Mouse (Mus musculus) testis, adult 2 months (tissue): ENCODE data around the gene Trim50. TPM values are rescaled to one million over a fixed set of nuclear protein-coding genes. Genes with fewer than 3 reads are reported as not detected.

Experiments used
- H3K27ac ChIP-seq: fragments of 200-500 bp; 2 replicates; pipeline ENCODE4 v1.5.1; 2012; ENCODE audit warnings: low read depth, low read length; ENCODE audit not compliant: control insufficient read depth, insufficient read depth
- H3K27me3 ChIP-seq: fragments of 200-500 bp; 2 replicates; pipeline ENCODE4 v1.6.1; 2012; ENCODE audit warnings: mild to moderate bottlenecking, low read length, moderate library complexity; ENCODE audit not compliant: control insufficient read depth, insufficient read depth
- H3K36me3 ChIP-seq: fragments of 200-500 bp; 2 replicates; pipeline ENCODE4 v1.6.1; 2012; ENCODE audit warnings: mild to moderate bottlenecking, low read length; ENCODE audit not compliant: control insufficient read depth, insufficient read depth
- H3K4me1 ChIP-seq: fragments of 200-500 bp; 2 replicates; pipeline ENCODE4 v1.6.1; 2012; ENCODE audit warnings: low read length; ENCODE audit not compliant: control insufficient read depth, insufficient read depth
- H3K4me3 ChIP-seq: fragments of 200-500 bp; 2 replicates; pipeline ENCODE4 v1.5.1; 2012; ENCODE audit warnings: low read depth, mild to moderate bottlenecking, low read length, moderate library complexity, mixed read lengths; ENCODE audit not compliant: control insufficient read depth
- CTCF ChIP-seq: fragments of 200-500 bp; IDR thresholded peaks from 2 replicates; pipeline ENCODE4 v1.5.1; 2012; ENCODE audit warnings: low read depth, mild to moderate bottlenecking, inconsistent platforms, low read length, moderate library complexity; ENCODE audit not compliant: control insufficient read depth, insufficient read depth, insufficient replicate concordance
- POLR2A ChIP-seq: fragments of 200-500 bp; IDR thresholded peaks from 2 replicates; pipeline ENCODE4 v1.6.1; 2012; ENCODE audit warnings: low read depth, mild to moderate bottlenecking, inconsistent platforms, low read length, moderate library complexity; ENCODE audit not compliant: control insufficient read depth
- polyA plus RNA-seq: library from polyadenylated mRNA; depleted of rRNA; stranded (reverse); fragments of >200 nt; gene quantifications from 2 replicates; pipeline ENCODE4 v1.2.3, GENCODE M21; 2012

The Trim50 gene
- polyA plus RNA-seq, 1 experiment, result 0.78 TPM

DNA sequence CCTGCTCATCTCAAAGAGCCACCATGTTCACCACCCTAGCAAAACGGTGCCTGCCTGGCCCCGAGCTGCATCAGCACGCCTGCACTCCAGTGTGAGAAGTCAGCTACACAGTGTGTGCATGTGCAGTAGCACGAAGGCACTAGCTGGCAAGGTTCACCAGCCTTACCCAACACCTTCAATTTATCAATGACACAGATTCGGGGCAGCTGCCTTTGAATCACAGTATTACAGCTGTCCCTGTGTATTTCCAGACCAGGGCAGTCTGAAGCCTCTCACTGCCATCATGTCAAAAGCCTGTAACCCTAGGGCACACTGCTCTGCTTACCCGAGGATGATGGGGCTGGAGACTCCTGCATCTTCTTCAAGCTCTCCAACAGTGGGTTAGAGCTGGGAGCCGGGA, 29.7 kb downstream of the Trim50 start:
- peaks cover 1% of the 10 kb centered on the region for H3K36me3 ChIP-seq
- no peak overlapping the region for H3K4me3 ChIP-seq
- TF ChIP-seq CTCF (no peak), POLR2A (no peak)
- no peaks in the 10 kb centered on the region for H3K4me1 ChIP-seq
- H3K27me3 ChIP-seq, result no peaks in the 10 kb centered on the region
- H3K27ac ChIP-seq, result no peak overlapping the region

DNA sequence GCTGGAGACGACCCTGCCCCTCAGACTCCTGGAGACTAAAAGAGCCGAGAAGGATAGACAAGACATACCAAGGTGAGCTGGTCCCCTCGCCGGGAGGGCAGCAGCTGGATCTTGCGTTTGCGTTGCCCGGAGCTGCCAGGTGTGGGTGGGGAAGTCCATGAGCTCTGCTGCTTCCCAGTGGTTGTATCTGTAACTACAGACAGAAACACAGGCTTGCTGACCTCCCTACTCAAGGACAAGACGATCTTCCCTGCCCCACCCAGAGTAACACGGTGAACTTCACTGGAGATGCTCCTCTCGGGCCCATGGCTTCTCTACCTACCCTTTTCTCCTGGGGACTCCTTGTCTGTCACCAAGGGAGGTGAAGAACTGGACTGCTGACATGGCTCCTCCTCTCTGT, 30.7 kb downstream of the Trim50 start:
- Histone ChIP-seq H3K4me3 (no peak overlapping the region), H3K27ac (no peak overlapping the region), H3K27me3 (no peaks in the 10 kb centered on the region), H3K4me1 (no peaks in the 10 kb centered on the region), H3K36me3 (peaks cover 1% of the 10 kb centered on the region)
- no peak for TF ChIP-seq POLR2A
- peak; percentile 13; the same call in 1 of the 2 replicates for TF ChIP-seq CTCF

DNA sequence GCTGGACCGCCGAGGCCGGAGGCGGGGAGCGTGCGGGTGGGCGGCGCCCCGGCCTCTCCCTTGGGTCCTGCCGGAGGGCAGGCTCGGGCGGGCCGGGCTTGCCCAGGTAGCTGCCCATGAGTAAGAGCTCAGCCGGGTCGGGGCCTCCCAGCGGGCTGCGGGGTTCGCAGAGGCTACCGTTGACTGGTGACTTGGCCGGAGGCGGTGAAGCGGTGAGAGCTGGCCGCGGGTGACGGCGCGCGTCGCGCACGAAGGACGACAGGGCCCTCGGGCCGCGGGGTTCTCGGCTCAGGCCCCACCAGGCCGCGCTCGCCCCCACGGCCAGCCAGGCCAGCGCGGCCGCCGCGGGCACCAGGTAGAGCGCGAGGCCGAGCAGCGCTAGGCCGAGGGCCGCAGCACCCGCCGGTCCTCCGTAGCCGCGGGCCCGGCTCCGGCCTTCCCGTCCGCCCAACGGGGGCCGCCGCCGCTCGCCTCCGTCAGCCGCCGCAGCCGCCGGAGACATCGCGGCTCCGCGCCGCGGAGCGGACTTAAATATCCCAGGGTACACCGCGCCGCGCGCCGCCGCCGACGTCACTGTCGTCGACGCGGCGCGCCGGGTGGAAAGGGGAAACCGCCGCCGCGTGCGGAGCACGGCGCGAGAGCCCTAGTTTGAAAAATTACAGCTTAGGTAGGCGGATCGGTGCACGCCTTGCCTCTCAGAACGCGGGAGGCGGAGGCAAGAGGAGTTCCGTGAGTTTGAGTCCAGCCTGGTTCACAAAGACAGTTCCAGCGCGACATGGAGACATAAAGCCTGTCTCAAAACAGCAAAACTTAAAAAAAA, 41.1 kb downstream of the Trim50 start, which contains the start of gene Pom121:
Gene Pom121 (minus strand): TSS at position 543 of the 820 bp plus-strand sequence.
- Histone ChIP-seq H3K36me3 (peaks cover 3% of the 10 kb centered on the region; the same call in 1 of the 2 replicates), H3K27me3 (no peaks in the 10 kb centered on the region), H3K4me3 (peak within 1 kb of the TSS; percentile 99), H3K4me1 (peaks cover 2% of the 10 kb centered on the region), H3K27ac (peak within 1 kb of the TSS; percentile 97)
- peak; percentile 77 for TF ChIP-seq POLR2A
- no peak for TF ChIP-seq CTCF

DNA sequence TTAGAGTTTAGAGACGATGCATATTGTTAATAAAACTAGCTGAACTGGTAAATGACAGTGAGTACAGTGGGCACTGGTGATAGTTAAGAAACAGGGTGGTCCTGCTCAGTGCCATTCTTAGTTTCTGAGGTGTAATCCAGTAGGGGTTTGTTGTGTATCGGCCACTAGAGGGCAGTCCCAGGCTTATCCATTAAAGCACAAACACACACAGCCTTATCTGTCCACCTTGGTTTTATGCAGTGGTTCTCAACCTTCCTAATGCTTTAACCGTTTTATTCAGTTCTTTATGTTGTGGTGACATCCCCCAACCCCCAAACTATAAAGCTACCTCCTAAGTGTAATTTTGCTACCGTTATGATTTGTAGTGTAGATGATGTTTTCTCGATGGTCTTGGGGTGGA, 42.7 kb downstream of the Trim50 start:
- peak; percentile 20; the same call in 1 of the 2 replicates for TF ChIP-seq CTCF
- no peak for TF ChIP-seq POLR2A
- H3K27me3 ChIP-seq, result no peaks in the 10 kb centered on the region
- peaks cover 2% of the 10 kb centered on the region for H3K4me1 ChIP-seq
- peak overlapping the region; percentile 99; the same call in 1 of the 2 replicates for H3K4me3 ChIP-seq
- H3K36me3 ChIP-seq, result peaks cover 3% of the 10 kb centered on the region; the same call in 1 of the 2 replicates
- H3K27ac ChIP-seq, result no peak overlapping the region

DNA sequence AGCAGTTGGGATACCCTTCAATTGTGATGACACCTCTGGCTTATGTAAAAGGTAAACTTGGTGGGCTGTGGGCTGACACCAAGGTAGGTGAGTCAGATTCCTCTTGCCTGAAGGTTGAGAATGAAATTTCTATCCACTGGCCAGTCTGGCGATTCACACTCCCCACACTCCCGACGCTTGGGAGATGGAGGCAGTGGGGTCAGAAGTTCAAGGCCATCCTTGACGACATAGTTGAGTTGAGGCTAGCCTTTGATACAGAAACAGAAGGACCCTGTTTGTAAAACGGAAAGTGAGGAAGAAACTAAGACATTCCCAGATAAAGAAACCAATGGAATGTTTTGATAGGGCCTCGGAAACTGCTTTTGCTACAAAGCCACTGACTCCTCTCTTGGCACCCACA, 46.3 kb downstream of the Trim50 start:
- Histone ChIP-seq H3K4me3 (no peak overlapping the region; the same call in 1 of the 2 replicates), H3K27me3 (no peaks in the 10 kb centered on the region), H3K4me1 (peaks cover 4% of the 10 kb centered on the region), H3K36me3 (no peaks in the 10 kb centered on the region), H3K27ac (peak overlapping the region; percentile 52)
- TF ChIP-seq POLR2A (no peak; the same call in 1 of the 2 replicates), CTCF (no peak)

DNA sequence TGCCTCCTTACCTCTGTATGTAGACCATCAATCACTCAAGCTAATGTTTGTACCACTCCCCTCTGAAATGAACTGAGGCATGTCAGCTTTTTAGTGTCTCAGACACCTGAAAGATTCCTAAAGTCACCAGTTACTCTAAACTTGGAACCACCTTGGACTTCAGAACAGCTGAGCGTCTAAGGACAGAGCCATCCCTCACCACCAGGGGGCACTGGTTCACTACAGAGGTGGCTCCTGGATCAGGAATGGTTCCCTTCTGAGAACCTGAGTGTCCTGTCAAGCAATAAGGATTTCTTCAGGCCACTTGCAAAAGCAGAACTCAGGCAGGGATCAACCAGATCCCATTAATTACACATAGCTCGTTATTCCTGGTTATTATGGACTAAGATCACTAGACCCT, 47.1 kb downstream of the Trim50 start:
- TF ChIP-seq CTCF (peak; percentile 83; the same call in 1 of the 2 replicates), POLR2A (no peak)
- Histone ChIP-seq H3K4me1 (peaks cover 2% of the 10 kb centered on the region), H3K27me3 (no peaks in the 10 kb centered on the region), H3K36me3 (no peaks in the 10 kb centered on the region), H3K4me3 (peak overlapping the region; percentile 14; the same call in 1 of the 2 replicates), H3K27ac (peak overlapping the region; percentile 56; the same call in 1 of the 2 replicates)

DNA sequence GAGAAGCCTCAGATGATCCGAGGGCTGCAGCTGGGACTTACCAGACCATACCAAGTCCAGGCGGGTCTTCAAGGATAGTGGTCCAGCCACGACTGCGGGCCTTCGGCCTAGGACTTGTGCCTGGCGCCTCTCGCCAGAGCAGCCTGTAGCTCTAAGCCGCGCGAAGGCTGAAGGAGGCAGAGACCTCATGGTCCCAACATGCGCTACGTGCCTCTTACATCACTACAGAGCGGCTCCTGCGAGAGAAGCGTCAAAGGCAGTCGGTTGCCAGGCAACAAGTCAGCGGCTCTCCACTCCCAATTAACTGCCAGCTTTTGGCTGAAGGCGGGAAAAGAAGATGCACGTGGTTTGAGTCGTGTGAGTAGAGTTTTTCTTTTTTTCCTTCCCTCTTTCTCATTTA, 51.5 kb downstream of the Trim50 start:
- TF ChIP-seq POLR2A, result peak; percentile 92
- no peak for TF ChIP-seq CTCF
- no peaks in the 10 kb centered on the region for H3K27me3 ChIP-seq
- peaks cover 1% of the 10 kb centered on the region for H3K36me3 ChIP-seq
- peak overlapping the region; percentile 69 for H3K27ac ChIP-seq
- peak overlapping the region; percentile 80 for H3K4me3 ChIP-seq
- peaks cover 2% of the 10 kb centered on the region; the same call in 1 of the 2 replicates for H3K4me1 ChIP-seq
